Mouse (Mus musculus): Measurements from ENCODE around the gene Lrpprc. TPM values are rescaled to one million over a fixed set of nuclear protein-coding genes. Genes with fewer than 3 reads are reported as not detected.

The Lrpprc gene
- total and polyA plus RNA-seq, 3 experiments, result 32.0 to 148 (median 125) TPM

DNA sequence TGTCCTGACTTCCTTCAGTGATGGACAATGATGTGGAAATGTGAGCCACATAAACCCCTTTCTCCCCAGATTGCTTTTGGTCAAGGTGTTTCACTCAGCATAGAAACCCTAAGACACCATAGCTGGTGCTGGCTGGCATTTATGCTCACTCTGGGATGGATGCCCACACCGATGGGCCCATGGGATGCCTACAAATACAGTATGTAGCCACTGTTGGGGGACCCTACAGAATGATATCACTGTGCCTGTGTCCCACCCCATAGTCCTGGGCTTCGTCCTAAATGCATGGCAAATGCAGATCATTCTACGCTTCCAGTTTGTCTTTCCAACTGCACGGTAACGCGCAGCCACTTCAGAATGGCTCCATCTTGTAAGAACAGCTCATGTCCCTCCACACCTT, 10.3 kb downstream of the Lrpprc start:
- no peak for DNase-seq
- Histone ChIP-seq H3K36me3 (ENCODE audit: control insufficient read depth, insufficient read depth, low read length) (no peaks in the 10 kb centered on the region), H3K27me3 (ENCODE audit: control insufficient read depth, insufficient read depth, low read length) (no peaks in the 10 kb centered on the region), H3K9ac (ENCODE audit: low read depth, low read length) (no peak overlapping the region), H3K27ac (no peak overlapping the region), H3K4me1 (ENCODE audit: control insufficient read depth, insufficient read depth, low read length) (no peaks in the 10 kb centered on the region; the same call in 1 of the 2 replicates), H3K79me2 (replicated peaks; ENCODE audit: control insufficient read depth, insufficient read depth, low read length) (peaks cover 6% of the 10 kb centered on the region), H3K4me3 (no peak overlapping the region)
- TF ChIP-seq POLR2A (IDR thresholded peaks at IDR 0.05; ENCODE audit: insufficient read depth, low read depth, low read length) (no peak), CTCF (IDR thresholded peaks at IDR 0.05) (no peak), EP300 (IDR thresholded peaks at IDR 0.05; ENCODE audit: insufficient read depth, low read depth, low read length) (no peak)
- intact Hi-C loops (cut with DNase I), result no loop called here
- 97% methylated on average over 6 of the region's 6 CpGs for WGBS

DNA sequence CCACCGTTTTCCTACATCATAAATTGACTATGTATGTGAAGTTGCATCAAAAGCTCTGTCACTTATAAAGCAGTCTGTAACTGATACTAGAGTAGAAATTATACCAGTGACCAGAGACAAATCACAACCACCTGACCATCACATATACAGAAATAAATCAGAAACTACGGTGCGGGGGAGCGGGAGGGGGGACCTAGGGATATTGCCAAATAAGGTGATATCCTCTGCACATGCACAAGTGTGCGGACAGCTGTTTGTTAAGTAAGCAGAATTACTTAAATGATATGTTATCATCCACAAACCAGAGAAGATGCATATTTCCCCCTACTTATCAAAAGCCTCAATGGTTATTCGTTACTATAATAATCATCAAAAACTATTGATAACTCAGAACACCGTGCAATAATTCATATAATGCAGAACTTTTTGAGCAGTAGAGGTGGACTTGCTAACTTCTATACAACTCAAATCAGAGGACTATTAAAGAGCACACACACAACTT, 12.1 kb downstream of the Lrpprc start:
- 76% methylated on average over 7 of the region's 7 CpGs for WGBS
- DNase-seq, result no peak

DNA sequence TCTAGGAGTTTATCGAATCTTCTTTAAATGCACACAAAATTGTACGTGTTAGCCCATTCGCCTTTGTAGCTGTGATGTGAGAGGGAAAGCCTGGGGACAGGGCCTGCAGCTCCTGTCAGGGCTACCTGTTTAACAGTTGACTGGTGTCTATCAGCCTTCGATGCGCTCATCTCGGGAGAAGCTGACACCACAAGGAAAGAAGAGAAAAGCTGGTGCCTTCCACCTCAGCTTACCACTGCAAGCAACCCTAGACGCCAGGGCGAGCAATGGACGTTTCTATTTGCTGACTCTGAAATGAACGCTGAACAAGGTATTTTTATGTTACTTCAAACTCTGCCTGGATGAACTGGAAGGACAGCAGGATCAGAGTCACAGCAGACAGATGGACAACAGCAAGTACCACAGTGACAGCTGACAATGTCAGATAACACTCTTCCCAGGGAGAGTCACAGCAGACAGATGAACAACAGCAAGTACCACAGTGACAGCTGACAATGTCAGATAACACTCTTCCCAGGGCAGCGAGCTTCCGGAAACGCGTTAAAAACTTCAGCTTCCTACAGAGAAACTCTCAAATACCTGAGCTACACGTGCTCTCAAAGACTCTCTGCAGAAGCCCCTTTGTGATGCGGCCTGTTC, 14.1 kb downstream of the Lrpprc start:
- intact Hi-C loops (cut with DNase I), result no loop called here
- peaks cover 4% of the 10 kb centered on the region for H3K79me2 ChIP-seq (replicated peaks; ENCODE audit: control insufficient read depth, insufficient read depth, low read length)
- DNase-seq, result no peak
- H3K4me1 ChIP-seq (ENCODE audit: control insufficient read depth, insufficient read depth, low read length), result no peaks in the 10 kb centered on the region; the same call in 1 of the 2 replicates
- no peak overlapping the region for H3K27ac ChIP-seq
- TF ChIP-seq POLR2A (IDR thresholded peaks at IDR 0.05; ENCODE audit: insufficient read depth, low read depth, low read length) (no peak), EP300 (IDR thresholded peaks at IDR 0.05; ENCODE audit: insufficient read depth, low read depth, low read length) (no peak), CTCF (IDR thresholded peaks at IDR 0.05) (no peak)
- H3K36me3 ChIP-seq (ENCODE audit: control insufficient read depth, insufficient read depth, low read length), result no peaks in the 10 kb centered on the region
- no peak overlapping the region for H3K4me3 ChIP-seq
- no peak overlapping the region for H3K9ac ChIP-seq (ENCODE audit: low read depth, low read length)
- no peaks in the 10 kb centered on the region for H3K27me3 ChIP-seq (ENCODE audit: control insufficient read depth, insufficient read depth, low read length)
- 56% methylated on average over 16 of the region's 16 CpGs for whole genome bisulfite sequencing

More for the DNA sequence above, 12.1 kb downstream of the Lrpprc start:
- Histone ChIP-seq H3K4me3 (no peak overlapping the region), H3K27ac (no peak overlapping the region), H3K4me1 (ENCODE audit: control insufficient read depth, insufficient read depth, low read length) (no peaks in the 10 kb centered on the region; the same call in 1 of the 2 replicates), H3K79me2 (replicated peaks; ENCODE audit: control insufficient read depth, insufficient read depth, low read length) (peaks cover 6% of the 10 kb centered on the region), H3K36me3 (ENCODE audit: control insufficient read depth, insufficient read depth, low read length) (no peaks in the 10 kb centered on the region), H3K9ac (ENCODE audit: low read depth, low read length) (no peak overlapping the region), H3K27me3 (ENCODE audit: control insufficient read depth, insufficient read depth, low read length) (no peaks in the 10 kb centered on the region)
- TF ChIP-seq POLR2A (IDR thresholded peaks at IDR 0.05; ENCODE audit: insufficient read depth, low read depth, low read length), result no peak
- no peak for TF ChIP-seq CTCF (IDR thresholded peaks at IDR 0.05)
- TF ChIP-seq EP300 (IDR thresholded peaks at IDR 0.05; ENCODE audit: insufficient read depth, low read depth, low read length), result no peak
- intact Hi-C loops (cut with DNase I), result no loop called here

DNA sequence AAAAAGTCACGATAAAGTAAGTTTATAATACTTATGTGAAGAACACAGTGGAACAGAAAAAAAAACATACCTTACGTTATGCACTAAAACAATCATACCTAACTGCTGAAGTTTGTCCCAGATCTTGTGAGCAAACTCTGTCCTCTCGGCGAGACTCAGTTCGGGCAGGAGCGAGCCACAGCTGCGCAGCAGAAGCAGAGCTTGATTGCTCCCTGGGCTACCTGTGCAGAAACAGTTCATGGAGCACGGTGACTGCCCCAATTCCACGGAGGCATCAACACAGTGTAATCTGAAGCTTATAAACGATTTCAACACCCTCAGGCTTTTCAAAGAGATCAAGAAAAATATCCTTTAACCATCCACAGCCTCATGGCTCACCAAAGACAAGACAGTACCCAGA, 15.3 kb downstream of the Lrpprc start:
- Histone ChIP-seq H3K9ac (ENCODE audit: low read depth, low read length) (no peak overlapping the region), H3K27ac (no peak overlapping the region), H3K4me3 (no peak overlapping the region), H3K4me1 (ENCODE audit: control insufficient read depth, insufficient read depth, low read length) (no peaks in the 10 kb centered on the region; the same call in 1 of the 2 replicates), H3K27me3 (ENCODE audit: control insufficient read depth, insufficient read depth, low read length) (no peaks in the 10 kb centered on the region), H3K36me3 (ENCODE audit: control insufficient read depth, insufficient read depth, low read length) (no peaks in the 10 kb centered on the region; the same call in 1 of the 2 replicates), H3K79me2 (replicated peaks; ENCODE audit: control insufficient read depth, insufficient read depth, low read length) (peaks cover 4% of the 10 kb centered on the region)
- no peak for DNase-seq
- TF ChIP-seq POLR2A (IDR thresholded peaks at IDR 0.05; ENCODE audit: insufficient read depth, low read depth, low read length) (no peak), CTCF (IDR thresholded peaks at IDR 0.05) (no peak), EP300 (IDR thresholded peaks at IDR 0.05; ENCODE audit: insufficient read depth, low read depth, low read length) (no peak)
- 93% methylated on average over 10 of the region's 10 CpGs for WGBS
- intact Hi-C loops (cut with DNase I), result no loop called here

DNA sequence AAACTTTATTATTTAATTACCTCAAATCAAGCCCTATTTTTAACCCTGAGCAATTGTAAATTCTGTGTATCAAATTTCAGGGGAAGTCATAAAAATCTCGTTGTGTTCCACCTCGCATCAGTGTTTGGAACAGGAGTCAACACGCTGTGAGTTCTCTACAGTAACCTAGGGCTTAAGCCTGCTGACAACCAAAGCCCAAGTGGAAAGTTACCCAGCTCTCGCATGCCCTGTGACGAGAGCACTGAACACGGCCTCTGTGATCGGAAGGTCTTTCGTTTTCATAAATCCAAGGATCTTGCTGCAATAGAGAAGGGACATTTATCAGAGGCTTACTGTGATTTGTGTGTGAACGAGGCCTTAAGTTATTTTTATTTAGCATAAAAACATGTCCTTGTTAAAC, 18.7 kb downstream of the Lrpprc start:
- Histone ChIP-seq H3K27me3 (ENCODE audit: control insufficient read depth, insufficient read depth, low read length) (no peaks in the 10 kb centered on the region), H3K4me1 (ENCODE audit: control insufficient read depth, insufficient read depth, low read length) (no peaks in the 10 kb centered on the region; the same call in 1 of the 2 replicates), H3K4me3 (no peak overlapping the region), H3K36me3 (ENCODE audit: control insufficient read depth, insufficient read depth, low read length) (peaks cover 7% of the 10 kb centered on the region), H3K9ac (ENCODE audit: low read depth, low read length) (no peak overlapping the region), H3K79me2 (replicated peaks; ENCODE audit: control insufficient read depth, insufficient read depth, low read length) (peaks cover 2% of the 10 kb centered on the region; the same call in 1 of the 2 replicates), H3K27ac (no peak overlapping the region)
- intact Hi-C loops (cut with DNase I), result no loop called here
- no peak for TF ChIP-seq POLR2A (IDR thresholded peaks at IDR 0.05; ENCODE audit: insufficient read depth, low read depth, low read length)
- no peak for TF ChIP-seq EP300 (IDR thresholded peaks at IDR 0.05; ENCODE audit: insufficient read depth, low read depth, low read length)
- TF ChIP-seq CTCF (IDR thresholded peaks at IDR 0.05), result no peak
- 94% methylated on average over 9 of the region's 9 CpGs for WGBS
- no peak for DNase-seq

DNA sequence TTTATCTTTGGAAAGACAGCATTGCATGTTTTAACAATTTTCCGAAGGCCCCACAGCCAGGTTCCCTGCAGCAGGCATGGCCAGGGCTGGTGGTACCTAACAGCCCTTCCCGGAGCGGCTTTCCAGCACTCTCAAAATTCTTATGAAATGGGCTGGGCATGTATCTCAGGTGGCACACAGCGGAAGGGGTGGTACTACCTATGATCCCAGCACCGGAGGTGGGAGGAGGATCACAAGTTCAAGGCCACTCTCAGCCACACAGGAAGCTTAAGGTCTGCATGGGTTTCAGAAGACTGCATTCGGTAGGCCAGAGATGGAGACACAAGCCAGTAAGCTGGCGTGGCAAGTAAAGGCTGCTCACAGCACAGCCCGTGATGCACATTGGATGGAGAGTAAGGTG, 31.6 kb downstream of the Lrpprc start:
- H3K4me3 ChIP-seq, result no peak overlapping the region
- H3K79me2 ChIP-seq (replicated peaks; ENCODE audit: control insufficient read depth, insufficient read depth, low read length), result no peaks in the 10 kb centered on the region
- H3K4me1 ChIP-seq (ENCODE audit: control insufficient read depth, insufficient read depth, low read length), result no peaks in the 10 kb centered on the region
- 86% methylated on average over 8 of the region's 8 CpGs for WGBS
- H3K9ac ChIP-seq (ENCODE audit: low read depth, low read length), result no peak overlapping the region
- H3K27ac ChIP-seq, result no peak overlapping the region
- no peak for DNase-seq
- intact Hi-C loops (cut with DNase I), result loop anchor here (5.0 kb wide), 1 partner anchor 873 kb away; no protein-coding TSS in a partner anchor
- no peaks in the 10 kb centered on the region for H3K27me3 ChIP-seq (ENCODE audit: control insufficient read depth, insufficient read depth, low read length)
- TF ChIP-seq POLR2A (IDR thresholded peaks at IDR 0.05; ENCODE audit: insufficient read depth, low read depth, low read length), result no peak
- TF ChIP-seq CTCF (IDR thresholded peaks at IDR 0.05), result no peak
- no peak for TF ChIP-seq EP300 (IDR thresholded peaks at IDR 0.05; ENCODE audit: insufficient read depth, low read depth, low read length)
- H3K36me3 ChIP-seq (ENCODE audit: control insufficient read depth, insufficient read depth, low read length), result no peaks in the 10 kb centered on the region

All from heart, adult 2 months (tissue).